Mouse (Mus musculus) ES-E14 (cell line): ENCODE data around the gene Cubn.

Source experiments
- CHD2 ChIP-seq: IDR thresholded peaks from 2 replicates; pipeline ENCODE4 v1.6.1; 2014; ENCODE audit warnings: mild to moderate bottlenecking, low read depth, low read length, inconsistent platforms
- MAFK ChIP-seq: IDR thresholded peaks from 2 replicates; pipeline ENCODE4 v1.6.1; 2014; ENCODE audit warnings: mild to moderate bottlenecking, low read depth, low read length, inconsistent platforms; ENCODE audit not compliant: insufficient read depth
- ZC3H11A ChIP-seq: IDR thresholded peaks from 2 replicates; pipeline ENCODE4 v1.6.1; 2012; ENCODE audit warnings: low read depth, mild to moderate bottlenecking, inconsistent platforms, low read length, borderline replicate concordance
- ZNF384 ChIP-seq: IDR thresholded peaks from 2 replicates; pipeline ENCODE4 v1.6.1; 2012; ENCODE audit warnings: low read depth, low read length, inconsistent platforms

GRCm38 (mm10) chr2:13372825-13373224, 118.8 kb downstream of the Cubn start:
- no peak for TF ChIP-seq ZC3H11A
- TF ChIP-seq CHD2: no peak
- TF ChIP-seq MAFK: no peak
- TF ChIP-seq ZNF384: no peak
